Mouse (Mus musculus): ENCODE measurements at regions not wholly inside any gene's neighbourhood (a gene's known extent, or its start where the extent isn't known, plus 50 kb on each side); places are given as distances from the start of the nearest gene placed in this dataset.

- Histone ChIP-seq H3K4me1 (replicated peaks; ENCODE audit: control insufficient read depth, insufficient read depth, low read length) (no peaks in the 10 kb centered on the region), H3K27ac (ENCODE audit: low read depth, low read length) (no peak overlapping the region), H3K4me3 (ENCODE audit: low read depth, low read length) (no peak overlapping the region), H3K27me3 (replicated peaks; ENCODE audit: control insufficient read depth, insufficient read depth, low read length) (no peaks in the 10 kb centered on the region), H3K9me3 (ENCODE audit: control insufficient read depth) (no peaks in the 10 kb centered on the region), H3K9ac (ENCODE audit: low read depth, low read length) (no peak overlapping the region), H3K36me3 (ENCODE audit: control insufficient read depth, insufficient read depth) (no peaks in the 10 kb centered on the region), H3K4me2 (replicated peaks; ENCODE audit: low read depth) (no peak overlapping the region)
- no peak for TF ChIP-seq CTCF (IDR thresholded peaks at IDR 0.05; ENCODE audit: low read depth)
- no peak for ATAC-seq
- WGBS = 85% methylated on average over 8 of the region's 8 CpGs
Measured at GRCm38 (mm10) chr13:51983002-51983401, 136.5 kb downstream of the Gadd45g start.

- no peak overlapping the region for H3K27ac ChIP-seq (ENCODE audit: low read depth, low read length)
Measured at GRCm38 (mm10) chr13:51983575-51983974, 137.1 kb downstream of the Gadd45g start.

GRCm38 (mm10) chr13:51991339-51991738, 144.9 kb downstream of the Gadd45g start:
- Histone ChIP-seq H3K27ac (ENCODE audit: low read depth, low read length) (no peak overlapping the region), H3K4me3 (ENCODE audit: low read depth, low read length) (no peak overlapping the region), H3K4me2 (replicated peaks; ENCODE audit: low read depth) (no peak overlapping the region), H3K4me1 (replicated peaks; ENCODE audit: control insufficient read depth, insufficient read depth, low read length) (no peaks in the 10 kb centered on the region), H3K27me3 (replicated peaks; ENCODE audit: control insufficient read depth, insufficient read depth, low read length) (no peaks in the 10 kb centered on the region), H3K9me3 (ENCODE audit: control insufficient read depth) (no peaks in the 10 kb centered on the region), H3K36me3 (ENCODE audit: control insufficient read depth, insufficient read depth) (no peaks in the 10 kb centered on the region), H3K9ac (ENCODE audit: low read depth, low read length) (no peak overlapping the region)
- 81% methylated on average over 4 of the region's 4 CpGs for WGBS
- no peak for ATAC-seq
- no peak for TF ChIP-seq CTCF (IDR thresholded peaks at IDR 0.05; ENCODE audit: low read depth)

More at GRCm38 (mm10) chr13:51983575-51983974, 137.1 kb downstream of the Gadd45g start:
- no peak for ATAC-seq
- H3K9me3 ChIP-seq (ENCODE audit: control insufficient read depth) = no peaks in the 10 kb centered on the region
- H3K4me2 ChIP-seq (replicated peaks; ENCODE audit: low read depth) = no peak overlapping the region
- no peak overlapping the region for H3K9ac ChIP-seq (ENCODE audit: low read depth, low read length)
- 90% methylated on average over 5 of the region's 5 CpGs for WGBS
- no peak for TF ChIP-seq CTCF (IDR thresholded peaks at IDR 0.05; ENCODE audit: low read depth)
- no peaks in the 10 kb centered on the region for H3K27me3 ChIP-seq (replicated peaks; ENCODE audit: control insufficient read depth, insufficient read depth, low read length)
- H3K4me3 ChIP-seq (ENCODE audit: low read depth, low read length) = no peak overlapping the region
- H3K4me1 ChIP-seq (replicated peaks; ENCODE audit: control insufficient read depth, insufficient read depth, low read length) = no peaks in the 10 kb centered on the region
- no peaks in the 10 kb centered on the region for H3K36me3 ChIP-seq (ENCODE audit: control insufficient read depth, insufficient read depth)

- WGBS = 34% methylated on average over 6 of the region's 6 CpGs
- no peak for TF ChIP-seq CTCF (IDR thresholded peaks at IDR 0.05; ENCODE audit: low read depth)
- no peaks in the 10 kb centered on the region for H3K36me3 ChIP-seq (ENCODE audit: control insufficient read depth, insufficient read depth)
Measured at GRCm38 (mm10) chr13:51992878-51993277, 146.4 kb downstream of the Gadd45g start.

GRCm38 (mm10) chr13:51996163-51996562, 149.7 kb downstream of the Gadd45g start:
- no peak overlapping the region for H3K27ac ChIP-seq (ENCODE audit: low read depth, low read length)
- no peaks in the 10 kb centered on the region for H3K4me1 ChIP-seq (replicated peaks; ENCODE audit: control insufficient read depth, insufficient read depth, low read length)
- H3K27me3 ChIP-seq (replicated peaks; ENCODE audit: control insufficient read depth, insufficient read depth, low read length) = no peaks in the 10 kb centered on the region
- 67% methylated on average over 4 of the region's 4 CpGs for WGBS
- H3K9me3 ChIP-seq (ENCODE audit: control insufficient read depth) = no peaks in the 10 kb centered on the region
- H3K36me3 ChIP-seq (ENCODE audit: control insufficient read depth, insufficient read depth) = no peaks in the 10 kb centered on the region
- ATAC-seq = no peak
- H3K4me3 ChIP-seq (ENCODE audit: low read depth, low read length) = no peak overlapping the region
- H3K9ac ChIP-seq (ENCODE audit: low read depth, low read length) = no peak overlapping the region
- no peak overlapping the region for H3K4me2 ChIP-seq (replicated peaks; ENCODE audit: low read depth)
- no peak for TF ChIP-seq CTCF (IDR thresholded peaks at IDR 0.05; ENCODE audit: low read depth)

More at GRCm38 (mm10) chr13:51992878-51993277, 146.4 kb downstream of the Gadd45g start:
- H3K27ac ChIP-seq (ENCODE audit: low read depth, low read length) = no peak overlapping the region
- no peaks in the 10 kb centered on the region for H3K27me3 ChIP-seq (replicated peaks; ENCODE audit: control insufficient read depth, insufficient read depth, low read length)
- no peak for ATAC-seq
- H3K4me2 ChIP-seq (replicated peaks; ENCODE audit: low read depth) = no peak overlapping the region
- H3K4me1 ChIP-seq (replicated peaks; ENCODE audit: control insufficient read depth, insufficient read depth, low read length) = no peaks in the 10 kb centered on the region
- H3K9ac ChIP-seq (ENCODE audit: low read depth, low read length) = no peak overlapping the region
- H3K9me3 ChIP-seq (ENCODE audit: control insufficient read depth) = no peaks in the 10 kb centered on the region
- H3K4me3 ChIP-seq (ENCODE audit: low read depth, low read length) = no peak overlapping the region

GRCm38 (mm10) chr13:51998542-51998941, 152.1 kb downstream of the Gadd45g start:
- H3K27me3 ChIP-seq (replicated peaks; ENCODE audit: control insufficient read depth, insufficient read depth, low read length) = no peaks in the 10 kb centered on the region
- H3K27ac ChIP-seq (ENCODE audit: low read depth, low read length) = no peak overlapping the region
- H3K9me3 ChIP-seq (ENCODE audit: control insufficient read depth) = no peaks in the 10 kb centered on the region
- WGBS = 79% methylated on average over 7 of the region's 7 CpGs
- no peak overlapping the region for H3K9ac ChIP-seq (ENCODE audit: low read depth, low read length)
- no peak overlapping the region for H3K4me3 ChIP-seq (ENCODE audit: low read depth, low read length)
- no peak for TF ChIP-seq CTCF (IDR thresholded peaks at IDR 0.05; ENCODE audit: low read depth)
- no peak for ATAC-seq
- H3K4me1 ChIP-seq (replicated peaks; ENCODE audit: control insufficient read depth, insufficient read depth, low read length) = no peaks in the 10 kb centered on the region
- H3K4me2 ChIP-seq (replicated peaks; ENCODE audit: low read depth) = no peak overlapping the region
- H3K36me3 ChIP-seq (ENCODE audit: control insufficient read depth, insufficient read depth) = no peaks in the 10 kb centered on the region

- H3K27ac ChIP-seq (ENCODE audit: low read depth, low read length) = no peak overlapping the region
- H3K36me3 ChIP-seq (ENCODE audit: control insufficient read depth, insufficient read depth) = no peaks in the 10 kb centered on the region
- no peak overlapping the region for H3K4me3 ChIP-seq (ENCODE audit: low read depth, low read length)
- no peak for ATAC-seq
- 70% methylated on average over 12 of the region's 12 CpGs for WGBS
- no peaks in the 10 kb centered on the region for H3K9me3 ChIP-seq (ENCODE audit: control insufficient read depth)
- TF ChIP-seq CTCF (IDR thresholded peaks at IDR 0.05; ENCODE audit: low read depth) = no peak
- H3K4me1 ChIP-seq (replicated peaks; ENCODE audit: control insufficient read depth, insufficient read depth, low read length) = no peaks in the 10 kb centered on the region
- no peak overlapping the region for H3K4me2 ChIP-seq (replicated peaks; ENCODE audit: low read depth)
- no peaks in the 10 kb centered on the region for H3K27me3 ChIP-seq (replicated peaks; ENCODE audit: control insufficient read depth, insufficient read depth, low read length)
- no peak overlapping the region for H3K9ac ChIP-seq (ENCODE audit: low read depth, low read length)
Measured at GRCm38 (mm10) chr13:52001811-52002210, 155.3 kb downstream of the Gadd45g start.
